17 mouse cellular contexts compared by ENCODE assay signal in the genomic region with DNA sequence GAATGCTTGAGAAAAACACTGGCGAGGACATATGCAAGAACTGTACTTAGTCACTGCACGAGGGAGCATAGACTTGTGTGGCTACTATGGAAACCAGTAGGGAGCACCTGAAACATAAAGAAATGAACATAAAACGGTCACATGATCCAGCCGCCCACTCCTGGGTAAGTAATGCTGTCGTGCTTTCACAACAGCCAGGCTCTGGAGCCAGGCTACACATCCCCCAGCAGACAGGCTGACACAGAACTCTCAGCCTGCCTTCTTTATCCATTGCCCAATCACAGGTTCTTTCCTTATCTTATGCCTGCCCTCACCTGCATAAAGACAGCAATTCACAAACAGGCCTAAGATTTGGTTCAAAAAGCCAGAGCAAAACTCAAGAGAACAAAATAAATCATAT. TPM values are rescaled to one million over a fixed set of nuclear protein-coding genes. Genes with fewer than 3 reads are reported as not detected.
DNase-seq lines count a peak whose midpoint lies in the region; ATAC-seq and TF ChIP-seq lines count a peak whose summit lies in the region.
"Had no signal": no experiment of that assay in that cellular context is flagged by ENCODE, and none has a peak within 500 bp of the region (broad histone marks: within the 10 kb centered on the region; RNA-seq: fewer than 3 reads in every experiment).

No protein-coding gene starts in this region.

- H3K79me2 ChIP-seq in MEL (ENCODE audit: control insufficient read depth, insufficient read depth, low read length, poor library complexity): peaks cover 3% of the 10 kb centered on the region

- no peak for TF ChIP-seq RAD21 in MEL (IDR thresholded peaks at IDR 0.05; ENCODE audit: low read depth, low read length)

- H3K4me3 ChIP-seq in MEL (ENCODE audit: control insufficient read depth in 1 of 2, insufficient read depth in 1 of 2, low read depth in 2 of 2, low read length in 2 of 2): no peak overlapping the region
- H3K4me3 ChIP-seq: embryonic facial prominence, embryonic 15.5 days; heart, adult 2 months; neural tube, embryonic 15.5 days had no signal

- no peaks in the 10 kb centered on the region for H3K4me1 ChIP-seq in MEL (ENCODE audit: control insufficient read depth in 1 of 2, insufficient read depth in 2 of 2, low read length in 2 of 2)
- H3K4me1 ChIP-seq: embryonic facial prominence, embryonic 15.5 days; neural tube, embryonic 15.5 days had no signal

- peak; percentile 22 for ATAC-seq in inflammation-experienced regulatory T-cells, adult 6 months
- ATAC-seq: forebrain, embryonic 16.5 days had no signal

- H3K9me3 ChIP-seq in MEL (replicated peaks; ENCODE audit: insufficient read depth, low read length): no peaks in the 10 kb centered on the region
- H3K9me3 ChIP-seq: embryonic facial prominence, embryonic 15.5 days; neural tube, embryonic 15.5 days had no signal

- TF ChIP-seq POLR2A in MEL (IDR thresholded peaks at IDR 0.05; ENCODE audit: control insufficient read depth in 1 of 2, insufficient read depth in 1 of 2, low read depth in 1 of 2, low read length in 2 of 2, poor library complexity in 1 of 2): no peak

- H3K27me3 ChIP-seq in MEL (ENCODE audit: control insufficient read depth in 1 of 2, insufficient read depth in 2 of 2, low read length in 2 of 2): no peaks in the 10 kb centered on the region
- H3K27me3 ChIP-seq: embryonic facial prominence, embryonic 15.5 days; neural tube, embryonic 15.5 days had no signal

- H3K36me3 ChIP-seq in MEL (ENCODE audit: control insufficient read depth in 1 of 2, insufficient read depth in 2 of 2, low read length in 2 of 2): peaks cover 0 to 37% of the 10 kb centered on the region in 2 experiments; a peak in 2 of 4 replicates

- TF ChIP-seq EP300 in MEL (IDR thresholded peaks at IDR 0.05; ENCODE audit: low read depth in 1 of 2, low read length in 2 of 2): no peak

- TF ChIP-seq CTCF in MEL (IDR thresholded peaks at IDR 0.05 in 2 of 3, conservative IDR thresholded peaks at IDR 0.05 in 1 of 3; ENCODE audit: control insufficient read depth in 1 of 3, insufficient read depth in 1 of 3, low read depth in 2 of 3, low read length in 3 of 3, poor library complexity in 1 of 3, severe bottlenecking in 1 of 3): no peak

- DNase-seq in layer of hippocampus, adult 9-11 months: peak; percentile 31
- DNase-seq in layer of hippocampus, postnatal 14 days (ENCODE audit: low spot score in 2 of 2): no peak
- DNase-seq in MEL (ENCODE audit: low read depth, low spot score): no peak
- peak; percentile 51 to 75 for DNase-seq in right cerebral cortex, adult 2 months (ENCODE audit: low spot score in 2 of 2)
- DNase-seq in adrenal gland, postnatal 4 days (ENCODE audit: low spot score in 2 of 2): no peak
- DNase-seq in ovary, postnatal 10 days (ENCODE audit: low spot score): no peak
- DNase-seq in ovary, postnatal 36 days (ENCODE audit: low spot score): no peak
- DNase-seq: adrenal gland, adult 8-10 months; heart, adult 2 months; heart, postnatal 36 days; kidney, adult 11 months; lung, adult 2 months; thymus, postnatal 4 days had no signal

- H3K9ac ChIP-seq in MEL (ENCODE audit: control insufficient read depth, low read depth, low read length, poor library complexity, severe bottlenecking): no peak overlapping the region
- H3K9ac ChIP-seq: embryonic facial prominence, embryonic 15.5 days; neural tube, embryonic 15.5 days had no signal

- no peak overlapping the region for H3K27ac ChIP-seq in MEL (ENCODE audit: control insufficient read depth, low read depth, low read length)
- H3K27ac ChIP-seq: embryonic facial prominence, embryonic 15.5 days; heart, adult 2 months had no signal

TF ChIP-seq in MEL, 35 proteins besides CTCF, POLR2A, EP300 and RAD21:
- 0 out of 2 replicates have a peak, but pooled peaks have one; percentile 10 for TF ChIP-seq USF1 (IDR thresholded peaks at IDR 0.05; ENCODE audit: low read depth, low read length)
- no peak for TF ChIP-seq ZKSCAN1 (IDR thresholded peaks at IDR 0.05; ENCODE audit: low read depth, low read length)

RNA-seq across cellular contexts. Expression of gene Ubqln1, which starts 26.0 kb away (rescaled TPM):
- total RNA-seq in layer of hippocampus, postnatal 14 days (2021): 100 to 1,000 TPM; 135 TPM
- total RNA-seq in MEL (2012; rRNA removed): 68.6 and 77.2 TPM in 2 replicates
- 100 to 1,000 TPM in 1 of 2 experiments, not detected in 1; 146 TPM for polyA plus RNA-seq in MEL (2012; ENCODE audit: insufficient read depth in 1 of 2, insufficient read length in 2 of 2, low read depth in 1 of 2, low replicate concordance in 2 of 2, missing spikeins in 1 of 2)
- 10 to 100 TPM; 16.2 to 20.1 (median 18.2) TPM for polyA plus RNA-seq in inflammation-experienced regulatory T-cells, adult 6 months (2017; shearing (Covaris generic))
- total RNA-seq in adrenal gland, postnatal 4 days (2021): 10 to 100 TPM; 91.1 to 93.4 TPM

RNA-seq across cellular contexts. Expression of gene Idnk, which starts 32.0 kb away (rescaled TPM):
- total RNA-seq in layer of hippocampus, postnatal 14 days (2021): 10 to 100 TPM; 27.5 to 27.7 TPM
- 26.0 and 29.5 TPM in 2 replicates for total RNA-seq in MEL (2012; rRNA removed)
- polyA plus RNA-seq in MEL (2012; ENCODE audit: insufficient read depth in 1 of 2, insufficient read length in 2 of 2, low read depth in 1 of 2, low replicate concordance in 2 of 2, missing spikeins in 1 of 2): 10 to 100 TPM in 1 of 2 experiments, not detected in 1; 50.3 TPM
- polyA plus RNA-seq in inflammation-experienced regulatory T-cells, adult 6 months (2017; shearing (Covaris generic)): 100 to 1,000 TPM; 204 to 343 (median 284) TPM
- total RNA-seq in adrenal gland, postnatal 4 days (2021): 10 to 100 TPM; 51.0 to 58.0 TPM

Comparison
In these comparisons a context has a peak if more than half of its experiments do, and no peak if none do; other contexts are left out.
1. DNase-seq: peak in layer of hippocampus, adult 9-11 months (single experiment) and right cerebral cortex, adult 2 months (2 of 2); none in layer of hippocampus, postnatal 14 days (0 of 2), MEL (single experiment), adrenal gland, postnatal 4 days (0 of 2), ovary, postnatal 10 days (single experiment) and ovary, postnatal 36 days (single experiment).